Mouse (Mus musculus) inflammation-experienced regulatory T-cells, adult 6 months (primary cell): ENCODE results near the gene Amigo3. TPM values are rescaled to one million over a fixed set of nuclear protein-coding genes. Genes with fewer than 3 reads are reported as not detected.
A peak's percentile ranks its signal among the peaks of the same experiment; 100 is the strongest.

Experiments
- ATAC-seq: one replicate; pipeline ENCODE4 v1.8.0; 2017
- polyA plus RNA-seq, 3 experiments: library from polyadenylated mRNA; unstranded; fragments of 100-300 nt; shearing (Covaris generic); gene quantifications; one replicate each; pipeline ENCODE4 v1.2.1; 2017

Gene Amigo3
- polyA plus RNA-seq, 3 experiments from 2014 or later = 0.69 to 3.9 (median 1.9) TPM

DNA sequence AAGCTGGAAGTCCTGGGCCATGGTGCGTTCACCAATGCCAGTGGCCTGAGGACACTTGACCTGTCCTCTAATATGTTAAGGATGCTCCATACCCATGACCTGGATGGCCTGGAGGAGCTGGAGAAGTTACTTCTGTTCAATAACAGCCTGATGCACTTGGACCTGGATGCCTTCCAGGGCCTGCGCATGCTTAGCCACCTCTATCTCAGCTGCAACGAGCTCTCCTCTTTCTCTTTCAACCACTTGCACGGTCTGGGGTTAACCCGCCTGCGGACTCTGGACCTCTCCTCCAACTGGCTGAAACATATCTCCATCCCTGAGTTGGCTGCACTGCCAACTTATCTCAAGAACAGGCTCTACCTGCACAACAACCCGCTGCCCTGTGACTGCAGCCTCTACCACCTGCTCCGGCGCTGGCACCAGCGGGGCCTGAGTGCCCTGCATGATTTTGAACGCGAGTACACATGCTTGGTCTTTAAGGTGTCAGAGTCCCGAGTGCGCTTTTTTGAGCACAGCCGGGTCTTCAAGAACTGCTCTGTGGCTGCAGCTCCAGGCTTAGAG is 786 bp downstream of the Amigo3 start:
- ATAC-seq = no peak

DNA sequence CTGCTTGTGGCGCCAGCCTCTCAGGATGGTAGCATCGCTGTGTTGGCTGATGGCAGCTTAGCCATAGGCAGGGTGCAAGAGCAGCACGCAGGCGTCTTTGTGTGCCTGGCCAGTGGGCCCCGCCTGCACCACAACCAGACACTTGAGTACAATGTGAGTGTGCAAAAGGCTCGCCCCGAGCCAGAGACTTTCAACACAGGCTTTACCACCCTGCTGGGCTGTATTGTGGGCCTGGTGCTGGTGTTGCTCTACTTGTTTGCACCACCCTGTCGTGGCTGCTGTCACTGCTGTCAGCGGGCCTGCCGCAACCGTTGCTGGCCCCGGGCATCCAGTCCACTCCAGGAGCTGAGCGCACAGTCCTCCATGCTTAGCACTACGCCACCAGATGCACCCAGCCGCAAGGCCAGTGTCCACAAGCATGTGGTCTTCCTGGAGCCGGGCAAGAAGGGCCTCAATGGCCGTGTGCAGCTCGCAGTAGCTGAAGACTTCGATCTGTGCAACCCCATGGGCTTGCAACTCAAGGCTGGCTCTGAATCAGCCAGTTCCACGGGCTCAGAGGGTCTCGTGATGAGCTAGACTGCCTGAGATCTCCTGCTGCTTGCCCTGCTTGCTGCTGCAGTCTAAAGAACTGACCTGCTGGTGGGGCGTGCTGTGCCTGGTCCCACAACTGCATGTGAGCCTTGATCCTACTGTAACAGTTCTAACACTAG is 1.5 kb downstream of the Amigo3 start:
- no peak for ATAC-seq

DNA sequence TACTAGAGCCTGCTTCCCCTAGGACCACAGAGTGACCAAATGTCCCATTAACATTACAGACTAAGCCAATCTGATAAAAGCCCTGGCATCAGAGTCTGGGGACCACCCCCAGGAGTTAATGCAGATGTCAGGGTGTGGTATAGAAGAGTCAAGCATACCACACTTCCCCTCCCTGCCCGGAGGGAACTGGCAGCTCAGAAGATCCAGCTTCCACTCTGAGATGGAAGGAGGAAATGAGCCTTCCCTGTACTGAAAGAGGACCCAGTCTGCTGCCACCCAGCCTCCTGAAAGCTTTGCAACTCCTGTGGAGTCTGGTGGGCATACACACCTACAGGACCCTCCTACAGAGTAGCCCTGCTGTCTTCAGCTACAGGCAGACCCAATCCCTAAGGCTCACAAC is 2.1 kb downstream of the Amigo3 start:
- no peak for ATAC-seq

DNA sequence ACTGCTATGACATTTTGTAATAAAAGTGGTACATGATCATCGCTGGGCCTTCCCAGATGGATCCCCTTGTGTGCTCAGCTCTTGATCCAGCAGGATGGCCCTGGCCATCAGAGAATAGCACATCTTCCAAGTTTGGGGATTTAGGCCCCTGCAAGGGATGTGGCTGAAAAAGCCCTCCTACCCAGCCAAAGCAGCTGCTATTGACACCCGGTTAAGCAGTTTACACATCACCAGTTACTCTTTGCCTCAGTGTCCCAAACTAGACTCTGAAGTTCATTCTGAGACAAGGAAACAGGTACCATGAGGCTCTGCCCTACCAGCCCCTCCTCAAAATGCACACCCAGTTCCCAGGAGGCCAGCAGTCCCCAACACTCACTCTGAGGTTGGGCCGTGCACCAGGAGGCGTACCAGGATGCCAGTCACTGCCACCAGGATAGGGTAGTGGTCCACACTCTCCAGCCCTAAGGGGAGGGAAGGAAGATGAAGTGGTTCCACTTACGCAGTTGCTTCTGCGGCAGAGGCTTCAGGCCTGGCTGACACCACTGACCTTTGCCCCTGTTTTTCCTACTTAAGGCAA is 2.8 kb downstream of the Amigo3 start:
- no peak for ATAC-seq

DNA sequence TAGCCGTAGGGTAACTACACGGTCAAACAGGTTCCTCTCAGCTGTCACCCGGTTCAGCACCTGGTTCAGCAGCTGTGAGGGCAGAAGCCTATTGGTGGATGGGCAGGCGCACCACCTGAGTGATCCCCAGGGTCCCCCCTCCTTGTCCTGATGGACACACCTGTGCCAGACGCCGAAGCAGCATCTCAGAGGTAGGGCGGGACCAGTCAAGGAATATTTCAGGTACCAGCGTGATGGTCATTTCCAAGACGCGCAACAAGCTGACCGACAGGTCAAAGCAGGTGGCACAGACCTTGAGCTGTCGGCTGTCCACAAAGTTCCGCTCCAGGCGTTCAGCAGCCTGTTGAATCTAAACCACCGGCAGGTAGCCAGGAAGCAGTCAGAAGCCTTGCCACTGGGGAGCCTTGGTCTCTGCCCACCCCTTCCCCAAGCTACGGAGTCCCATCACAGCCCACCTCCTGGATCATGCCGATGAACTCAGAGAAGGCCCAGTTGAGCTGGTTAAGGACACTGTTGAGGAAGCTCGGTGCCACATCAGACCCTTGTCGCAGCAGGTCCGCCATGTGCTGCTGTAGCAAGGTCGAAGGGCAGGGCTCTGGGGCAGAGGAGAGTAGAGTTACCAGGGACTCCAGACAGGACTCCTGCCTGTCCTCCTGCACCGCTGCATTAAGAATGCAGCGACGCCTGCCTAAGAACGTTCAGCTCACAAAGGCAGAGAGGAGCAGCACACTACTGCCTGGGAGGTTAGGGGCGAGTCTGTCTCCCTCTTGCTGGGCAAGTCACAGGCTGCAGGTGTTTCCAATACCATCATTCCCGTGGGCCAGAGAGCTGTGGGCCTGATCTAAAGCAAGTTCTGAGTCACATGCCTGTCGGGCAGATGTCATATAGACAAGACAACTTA is 3.7 kb downstream of the Amigo3 start:
- ATAC-seq = no peak

DNA sequence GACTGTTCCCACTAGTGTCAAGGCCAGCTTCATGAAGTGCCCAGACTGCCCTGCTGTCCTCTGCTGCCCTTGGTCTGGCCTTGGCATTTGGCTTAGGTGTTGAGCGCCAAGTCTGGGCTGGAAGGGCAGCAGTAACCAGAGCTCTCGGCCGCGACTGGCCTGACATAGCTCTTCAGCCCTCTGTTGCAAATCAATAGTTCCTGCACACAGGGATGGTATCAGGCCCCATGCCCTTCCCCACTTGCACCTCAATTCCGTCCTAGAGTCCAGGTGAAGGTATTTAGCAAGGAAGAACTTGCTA is 4.3 kb downstream of the Amigo3 start:
- ATAC-seq = no peak

DNA sequence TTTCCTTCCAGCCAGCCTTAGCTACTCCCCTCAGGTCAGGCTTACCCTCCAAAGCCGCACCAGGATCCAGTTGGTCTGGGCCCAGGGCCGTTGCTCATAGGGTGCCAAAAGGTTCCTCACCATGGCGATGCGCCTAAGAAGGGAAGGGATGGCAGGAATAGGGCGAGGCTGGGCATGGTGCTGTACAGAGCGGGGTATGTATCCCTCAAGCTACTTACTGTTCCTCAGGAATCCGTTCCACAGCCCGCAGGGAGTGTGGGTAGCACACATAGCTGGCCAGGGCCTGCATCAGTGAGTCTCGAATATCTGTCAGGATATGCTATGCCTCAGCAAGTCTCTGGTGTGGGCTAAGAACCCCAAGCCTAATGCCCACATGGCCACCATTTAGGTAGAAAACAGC is 5.3 kb downstream of the Amigo3 start:
- ATAC-seq = no peak

DNA sequence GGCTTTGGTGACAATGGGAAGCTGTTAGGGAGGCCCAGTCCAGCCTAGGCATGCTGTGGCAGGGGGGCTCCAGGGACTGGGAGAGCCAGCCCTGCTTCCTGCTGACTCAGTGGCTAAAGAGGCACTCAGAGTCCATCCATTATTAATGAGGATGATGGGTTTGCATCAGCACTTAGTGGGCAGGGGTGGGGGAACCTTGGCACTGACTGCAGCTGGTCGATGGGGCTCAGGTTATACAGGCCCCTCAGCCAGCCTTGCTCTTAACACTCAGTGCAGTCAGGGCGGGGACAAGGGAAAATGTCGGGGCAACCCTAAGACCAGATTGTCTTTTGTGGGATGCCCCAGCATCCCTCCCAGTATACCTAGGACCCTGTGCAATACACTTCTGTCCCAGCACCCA is 9.2 kb downstream of the Amigo3 start:
- ATAC-seq = no peak

DNA sequence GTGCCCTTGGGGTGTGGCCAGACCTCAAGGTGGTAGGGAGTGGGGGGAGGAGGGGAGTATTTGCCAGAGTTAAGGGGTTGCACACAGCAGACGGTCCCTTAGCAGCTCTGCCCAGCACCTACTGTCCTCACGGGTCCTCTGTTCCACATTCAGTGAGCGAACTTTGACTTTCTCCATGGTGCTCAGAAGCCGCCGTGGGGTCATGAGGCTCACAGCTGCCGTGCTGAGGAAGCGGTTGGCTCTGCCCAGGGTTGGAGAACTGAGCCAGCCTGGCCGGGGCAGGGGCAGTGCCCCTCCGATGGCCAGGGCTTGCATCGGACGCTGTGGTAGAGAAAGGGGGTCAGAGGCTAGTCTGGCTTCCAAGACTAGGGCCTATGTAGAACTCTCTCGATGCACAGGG is 10.4 kb downstream of the Amigo3 start:
- no peak for ATAC-seq

DNA sequence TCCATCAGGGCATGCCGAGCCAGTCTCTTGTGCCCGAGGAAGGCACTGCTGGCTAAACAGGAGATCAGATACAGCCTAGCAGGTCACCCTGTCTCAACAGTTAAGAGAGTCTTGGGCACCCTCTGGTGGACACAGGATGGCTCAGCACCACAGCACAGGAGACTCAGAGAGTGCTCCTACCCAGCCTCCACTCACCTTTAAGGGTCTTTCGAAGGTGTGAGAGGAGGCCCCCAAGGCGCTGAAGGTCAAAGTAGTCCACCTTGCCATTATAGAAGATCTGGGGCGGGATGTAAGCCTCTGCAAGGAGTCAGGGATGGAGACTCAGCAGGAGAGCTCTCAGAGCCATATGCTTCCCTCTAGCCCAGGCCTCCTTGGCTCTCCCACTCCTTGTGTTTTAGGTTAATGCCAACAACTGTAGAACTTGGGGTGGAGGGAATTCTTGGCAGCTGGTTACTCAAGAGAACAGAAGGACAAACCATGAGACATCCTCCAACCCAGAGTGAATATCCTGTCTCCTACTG is 12.6 kb downstream of the Amigo3 start:
- no peak for ATAC-seq

DNA sequence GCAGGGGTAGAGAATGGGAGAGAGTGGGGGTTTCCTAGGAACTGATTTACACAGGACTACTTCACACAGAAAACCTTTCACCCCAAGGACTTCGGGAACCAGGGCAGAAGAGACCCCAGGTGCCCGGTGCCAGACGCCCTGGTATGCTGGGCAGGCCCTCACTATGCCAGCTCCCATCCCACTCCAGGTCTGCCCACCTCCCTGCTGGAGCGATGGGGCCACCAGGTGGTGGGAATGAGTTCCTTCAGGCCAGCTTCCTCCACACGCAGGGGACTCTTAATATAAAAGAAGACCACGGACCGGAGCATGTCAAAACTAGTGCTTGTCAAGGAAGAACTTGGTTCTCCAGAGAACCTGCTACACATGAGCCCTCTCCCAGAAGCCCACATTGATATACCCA is 14.2 kb downstream of the Amigo3 start:
- ATAC-seq = no peak

DNA sequence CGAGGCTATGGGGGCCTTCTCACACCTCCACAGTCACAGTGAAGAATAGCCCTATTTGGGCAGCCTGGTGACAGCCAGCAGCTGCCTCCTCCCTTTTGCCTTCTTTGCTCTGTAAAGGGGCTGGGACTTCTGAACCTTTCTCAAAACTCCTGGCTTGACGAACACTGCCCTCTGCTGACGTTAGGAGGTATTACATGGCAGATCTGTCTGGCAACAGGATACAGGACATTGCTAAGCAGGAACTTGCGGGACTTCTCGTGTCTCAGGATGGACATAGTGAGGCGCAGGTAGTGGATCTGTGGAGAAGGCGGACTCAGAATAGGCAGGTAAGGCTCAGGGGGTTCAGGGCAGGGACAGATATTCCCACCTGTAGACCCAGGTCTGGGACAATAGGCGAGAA is 14.9 kb downstream of the Amigo3 start:
- peak; percentile 48 for ATAC-seq

DNA sequence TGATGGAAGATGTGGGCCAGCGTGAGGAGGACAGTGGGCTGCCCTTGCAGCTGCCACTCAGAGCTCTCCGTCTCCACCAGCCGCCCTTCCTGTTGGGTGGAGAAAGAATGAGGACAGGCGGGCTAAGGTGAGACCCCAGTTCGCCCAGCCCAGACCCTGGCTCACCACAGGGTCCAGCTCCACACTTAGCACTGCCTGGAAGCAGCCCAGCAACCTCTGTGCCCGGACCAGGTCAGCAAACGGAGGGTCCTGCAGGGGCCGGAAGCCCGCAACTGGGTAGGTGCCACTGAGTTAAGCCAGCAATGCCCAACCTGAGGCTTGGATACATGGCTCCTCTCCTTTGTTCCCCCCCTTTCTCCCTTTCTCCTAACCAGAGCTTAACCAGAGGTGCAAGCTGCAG is 16.0 kb downstream of the Amigo3 start:
- ATAC-seq = no peak

DNA sequence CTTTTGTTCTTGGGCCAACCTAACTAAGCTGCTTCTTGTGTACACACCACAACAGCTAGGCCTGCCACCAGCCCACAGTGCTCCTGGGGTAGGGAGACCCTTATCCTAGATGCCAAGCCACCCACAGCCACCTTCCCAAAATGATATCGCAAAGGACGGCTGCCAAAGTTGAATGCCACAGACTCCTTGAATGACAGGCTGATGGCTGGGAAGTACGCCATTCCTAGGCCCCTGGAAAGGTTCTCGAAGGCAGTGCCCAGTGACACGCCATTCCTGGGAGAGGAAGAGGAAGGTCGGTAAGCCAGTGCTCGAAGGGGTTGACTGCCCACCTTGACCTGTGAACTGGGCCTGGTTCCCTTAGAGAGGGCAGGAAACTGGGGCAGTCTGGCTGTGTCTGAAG is 16.6 kb downstream of the Amigo3 start:
- no peak for ATAC-seq

DNA sequence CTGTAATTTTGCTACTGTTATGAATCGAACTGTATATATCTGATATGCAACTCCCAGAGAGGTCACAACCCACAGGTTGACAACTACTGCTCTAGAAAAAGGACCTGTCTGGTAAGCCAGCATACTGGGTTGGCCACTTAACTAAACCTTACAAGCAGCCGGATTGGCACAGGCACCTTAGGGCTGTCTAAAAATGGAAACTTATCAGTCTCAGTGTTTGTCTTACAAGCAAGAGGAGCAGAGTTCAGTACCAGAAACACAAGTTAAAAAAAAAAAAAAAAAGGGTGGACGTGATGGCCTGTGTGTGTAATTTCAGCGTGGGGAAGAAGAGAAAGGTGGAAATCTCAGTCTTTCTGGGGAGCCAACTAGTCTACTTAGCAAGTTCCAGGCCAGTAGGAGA is 18.8 kb downstream of the Amigo3 start:
- no peak for ATAC-seq

DNA sequence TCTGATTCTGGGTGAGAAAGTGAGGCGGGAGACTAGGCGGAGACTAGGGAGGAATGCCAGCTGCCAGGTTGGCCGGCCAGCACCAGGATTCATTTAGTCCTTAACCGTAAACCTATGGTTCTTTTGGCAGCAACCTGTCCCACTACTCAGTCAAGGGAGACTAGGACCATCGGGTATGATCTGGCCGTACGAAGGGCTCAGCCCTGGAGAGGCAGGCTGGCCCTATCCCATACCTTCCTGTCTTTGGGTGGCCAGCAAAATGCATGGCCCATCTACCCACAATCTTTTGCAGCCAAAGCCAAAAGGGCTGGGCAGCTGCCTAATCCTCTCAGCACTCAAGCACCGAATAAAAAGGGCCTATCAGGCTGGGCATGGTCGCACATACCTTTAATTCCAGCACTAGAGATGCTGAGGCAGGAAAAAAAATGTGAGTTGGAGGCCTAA is 19.5 kb downstream of the Amigo3 start:
- ATAC-seq = no peak

DNA sequence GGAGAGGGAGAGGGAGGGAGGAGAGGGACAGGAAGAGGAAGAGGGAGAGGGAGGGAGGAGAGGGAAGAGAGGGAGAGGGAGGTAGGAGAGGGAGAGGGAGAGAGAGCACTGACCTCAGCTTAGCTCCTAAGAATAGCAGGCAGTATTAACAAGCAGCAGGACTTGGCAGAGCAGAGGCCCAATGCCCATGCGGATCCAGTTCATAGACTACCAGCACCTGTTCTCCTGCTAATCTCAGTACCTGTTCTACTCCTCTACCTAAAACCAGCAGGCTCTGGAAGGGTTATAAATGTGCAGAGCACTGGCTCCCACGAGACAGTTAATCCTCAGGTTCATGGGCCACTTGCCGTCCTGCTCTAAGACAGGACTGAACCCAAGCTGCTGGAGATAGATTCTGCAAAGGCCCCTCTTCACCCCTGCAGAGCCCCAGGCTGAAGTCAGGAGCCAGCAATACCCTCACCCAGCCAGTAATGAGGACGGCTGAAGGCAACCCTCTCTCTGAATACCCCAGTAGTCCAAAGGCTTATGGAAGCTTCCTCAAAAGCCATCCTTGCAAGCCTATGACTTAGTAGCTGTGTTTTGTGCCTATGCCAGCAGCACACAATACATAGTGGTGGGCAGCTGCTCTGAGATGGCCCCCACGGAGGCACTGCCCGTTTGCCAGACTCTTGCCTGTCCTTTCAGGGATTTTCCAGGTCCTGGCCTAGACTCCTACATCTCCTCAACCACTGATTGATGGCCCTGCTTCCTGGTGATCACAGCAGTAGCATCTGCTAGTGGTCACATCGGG is 20.4 kb downstream of the Amigo3 start:
- ATAC-seq = no peak

DNA sequence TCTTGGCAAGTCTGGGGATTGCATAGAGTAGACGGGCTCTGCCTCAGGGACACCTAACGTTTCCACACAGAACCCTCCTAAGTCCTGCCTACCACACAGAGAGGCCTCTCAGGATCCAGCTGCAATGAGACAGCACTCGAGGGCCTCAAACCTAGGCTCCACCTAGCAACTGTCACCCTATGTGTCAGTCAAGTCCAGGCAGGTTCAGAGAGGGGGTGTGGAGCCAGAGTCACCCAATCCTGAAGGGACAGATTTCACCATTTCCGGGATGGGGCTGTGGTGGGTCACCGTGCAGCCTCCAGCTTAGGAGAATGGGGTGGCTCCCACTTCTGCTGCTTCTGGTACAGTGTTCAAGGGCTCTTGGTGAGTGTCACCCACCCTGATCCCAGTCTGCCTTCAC is 27.2 kb downstream of the Amigo3 start, which contains the start of gene Mst1:
Gene Mst1, plus strand, starts transcription at position 269 of the 400 bp plus-strand sequence.
- no peak for ATAC-seq

DNA sequence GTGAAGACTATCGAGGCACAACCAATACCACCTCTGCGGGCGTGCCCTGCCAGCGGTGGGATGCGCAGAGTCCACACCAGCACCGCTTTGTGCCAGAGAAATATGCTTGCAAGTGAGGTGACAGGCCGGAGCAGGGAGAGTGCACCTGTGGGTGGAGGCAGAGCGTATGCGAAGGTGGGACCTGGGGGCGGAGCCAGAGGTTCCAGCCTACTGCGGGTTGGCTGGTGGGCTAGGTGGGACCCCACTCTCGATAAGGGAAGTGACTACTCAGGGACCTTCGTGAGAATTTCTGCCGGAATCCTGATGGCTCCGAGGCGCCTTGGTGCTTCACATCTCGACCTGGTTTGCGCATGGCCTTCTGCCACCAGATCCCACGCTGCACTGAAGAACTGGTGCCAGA is 29.6 kb downstream of the Amigo3 start:
- ATAC-seq = no peak

DNA sequence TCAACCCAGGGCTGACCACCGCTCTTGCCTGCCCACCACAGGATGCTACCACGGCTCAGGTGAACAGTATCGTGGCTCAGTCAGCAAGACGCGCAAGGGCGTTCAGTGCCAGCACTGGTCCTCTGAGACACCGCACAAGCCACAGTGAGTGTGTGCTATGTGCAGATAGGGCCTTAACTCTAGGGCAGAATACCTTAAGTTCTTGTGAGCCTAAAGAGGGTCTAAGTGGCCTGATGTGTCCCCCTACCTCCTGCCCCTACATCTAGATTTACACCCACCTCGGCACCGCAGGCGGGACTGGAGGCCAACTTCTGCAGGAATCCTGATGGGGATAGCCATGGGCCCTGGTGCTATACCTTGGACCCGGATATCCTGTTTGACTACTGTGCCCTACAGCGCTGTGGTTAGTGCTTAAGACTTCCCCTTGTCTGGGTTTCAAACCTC is 30.1 kb downstream of the Amigo3 start, which contains the start of gene Rnf123:
Gene Rnf123, minus strand, starts transcription at position 359 of the 444 bp plus-strand sequence.
- ATAC-seq = peak; percentile 66

DNA sequence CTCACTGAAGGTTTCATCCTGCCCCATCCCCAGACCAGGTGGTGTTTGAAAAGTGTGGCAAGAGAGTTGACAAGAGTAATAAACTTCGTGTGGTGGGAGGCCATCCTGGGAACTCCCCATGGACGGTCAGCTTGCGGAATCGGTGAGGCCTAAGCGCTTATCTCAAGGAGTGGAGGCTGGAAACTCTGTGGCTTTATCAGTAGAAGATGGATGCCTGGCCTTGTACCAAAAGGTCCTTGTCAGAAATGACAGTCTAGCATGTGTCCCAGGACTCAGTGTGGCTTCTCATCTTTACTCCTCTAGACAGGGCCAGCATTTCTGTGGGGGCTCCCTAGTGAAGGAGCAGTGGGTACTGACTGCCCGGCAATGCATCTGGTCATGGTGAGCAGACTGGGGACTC is 30.6 kb downstream of the Amigo3 start:
- ATAC-seq = no peak

DNA sequence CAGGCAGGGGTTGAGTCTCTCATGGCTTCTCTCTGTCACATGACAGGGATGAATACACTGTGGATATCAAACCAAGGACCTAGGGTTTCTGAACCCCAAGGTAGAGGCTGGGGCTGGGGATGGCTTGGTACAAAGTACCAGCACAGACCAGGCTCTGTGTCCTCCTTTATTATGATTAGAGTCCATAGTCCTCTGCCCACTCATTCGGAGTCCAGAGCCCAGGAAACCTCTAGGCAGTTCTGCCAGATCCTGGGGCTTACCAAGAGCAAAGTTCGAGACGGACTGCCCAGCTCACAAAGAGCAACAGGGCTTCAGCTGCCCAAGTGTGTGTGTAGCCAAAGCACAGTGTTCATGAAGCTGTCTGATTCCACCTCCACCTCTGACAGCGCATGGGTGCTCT is 32.3 kb downstream of the Amigo3 start:
- no peak for ATAC-seq
